Mouse (Mus musculus): Measurements from ENCODE around the gene Tma7. TPM values are rescaled to one million over a fixed set of nuclear protein-coding genes. Genes with fewer than 3 reads are reported as not detected.

The Tma7 gene
- polyA plus RNA-seq, 1 experiment from 2014 or later: 779 TPM

- Histone ChIP-seq H3K9ac (replicated peaks; ENCODE audit: low read depth, low read length) (no peak overlapping the region), H3K4me3 (ENCODE audit: low read depth, low read length) (no peak overlapping the region), H3K27me3 (ENCODE audit: control insufficient read depth, insufficient read depth, low read length) (no peaks in the 10 kb centered on the region), H3K36me3 (ENCODE audit: control insufficient read depth, insufficient read depth, low read length) (no peaks in the 10 kb centered on the region), H3K4me1 (ENCODE audit: control insufficient read depth, insufficient read depth, low read length) (0 out of 2 replicates have a peak, but pooled peaks cover 1% of the 10 kb centered on the region), H3K4me2 (ENCODE audit: low read depth, low read length) (no peak overlapping the region), H3K9me3 (ENCODE audit: control insufficient read depth, low read length) (no peaks in the 10 kb centered on the region), H3K27ac (ENCODE audit: low read depth, low read length) (no peak overlapping the region)
- WGBS: 87% methylated on average over 7 of the region's 7 CpGs
- no peak for ATAC-seq (ENCODE audit: low read depth)
Measured at GRCm38 (mm10) chr9:109049316-109049715, 33.1 kb downstream of the Tma7 start.

DNA sequence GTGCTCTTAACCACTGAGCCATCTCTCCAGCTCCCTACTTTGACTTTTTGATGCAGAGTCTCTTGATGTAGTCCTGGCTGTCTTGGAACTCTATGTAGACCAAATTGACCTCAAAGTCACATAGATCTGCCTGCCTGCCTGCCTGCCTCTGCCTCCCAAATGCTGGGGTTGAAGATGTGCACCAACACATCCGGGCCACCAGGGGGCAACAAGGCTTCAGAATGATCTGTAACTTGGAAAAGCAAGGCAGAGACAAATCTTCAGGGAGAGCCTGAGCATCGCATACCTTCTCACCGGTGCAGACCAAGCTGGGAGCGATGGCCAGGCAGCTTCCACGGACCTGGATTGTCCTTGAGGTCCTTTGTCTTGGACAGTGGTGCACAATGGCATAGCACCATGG, 36.1 kb downstream of the Tma7 start:
- no peak for ATAC-seq (ENCODE audit: low read depth)
- Histone ChIP-seq H3K4me3 (ENCODE audit: low read depth, low read length) (no peak overlapping the region), H3K27me3 (ENCODE audit: control insufficient read depth, insufficient read depth, low read length) (no peaks in the 10 kb centered on the region), H3K4me2 (ENCODE audit: low read depth, low read length) (no peak overlapping the region), H3K36me3 (ENCODE audit: control insufficient read depth, insufficient read depth, low read length) (no peaks in the 10 kb centered on the region), H3K9ac (replicated peaks; ENCODE audit: low read depth, low read length) (no peak overlapping the region), H3K9me3 (ENCODE audit: control insufficient read depth, low read length) (no peaks in the 10 kb centered on the region), H3K4me1 (ENCODE audit: control insufficient read depth, insufficient read depth, low read length) (no peaks in the 10 kb centered on the region), H3K27ac (ENCODE audit: low read depth, low read length) (no peak overlapping the region)
- 35% methylated on average over 5 of the region's 5 CpGs for WGBS

- Histone ChIP-seq H3K9me3 (ENCODE audit: control insufficient read depth, low read length) (no peaks in the 10 kb centered on the region), H3K36me3 (ENCODE audit: control insufficient read depth, insufficient read depth, low read length) (no peaks in the 10 kb centered on the region), H3K4me2 (ENCODE audit: low read depth, low read length) (no peak overlapping the region), H3K27ac (ENCODE audit: low read depth, low read length) (no peak overlapping the region), H3K4me1 (ENCODE audit: control insufficient read depth, insufficient read depth, low read length) (0 out of 2 replicates have a peak, but pooled peaks cover 5% of the 10 kb centered on the region), H3K27me3 (ENCODE audit: control insufficient read depth, insufficient read depth, low read length) (no peaks in the 10 kb centered on the region), H3K4me3 (ENCODE audit: low read depth, low read length) (no peak overlapping the region), H3K9ac (replicated peaks; ENCODE audit: low read depth, low read length) (no peak overlapping the region)
- no peak for ATAC-seq (ENCODE audit: low read depth)
- 73% methylated on average over 7 of the region's 7 CpGs for WGBS
Measured at GRCm38 (mm10) chr9:109041351-109041750, 41.0 kb downstream of the Tma7 start.

- Histone ChIP-seq H3K4me2 (ENCODE audit: low read depth, low read length) (no peak overlapping the region), H3K4me3 (ENCODE audit: low read depth, low read length) (no peak overlapping the region), H3K9me3 (ENCODE audit: control insufficient read depth, low read length) (no peaks in the 10 kb centered on the region), H3K27ac (ENCODE audit: low read depth, low read length) (no peak overlapping the region), H3K27me3 (ENCODE audit: control insufficient read depth, insufficient read depth, low read length) (no peaks in the 10 kb centered on the region), H3K36me3 (ENCODE audit: control insufficient read depth, insufficient read depth, low read length) (no peaks in the 10 kb centered on the region), H3K4me1 (ENCODE audit: control insufficient read depth, insufficient read depth, low read length) (0 out of 2 replicates have a peak, but pooled peaks cover 5% of the 10 kb centered on the region), H3K9ac (replicated peaks; ENCODE audit: low read depth, low read length) (no peak overlapping the region)
- WGBS: 78% methylated on average over 6 of the region's 6 CpGs
- ATAC-seq (ENCODE audit: low read depth): no peak
Measured at GRCm38 (mm10) chr9:109040906-109041305, 41.5 kb downstream of the Tma7 start.

DNA sequence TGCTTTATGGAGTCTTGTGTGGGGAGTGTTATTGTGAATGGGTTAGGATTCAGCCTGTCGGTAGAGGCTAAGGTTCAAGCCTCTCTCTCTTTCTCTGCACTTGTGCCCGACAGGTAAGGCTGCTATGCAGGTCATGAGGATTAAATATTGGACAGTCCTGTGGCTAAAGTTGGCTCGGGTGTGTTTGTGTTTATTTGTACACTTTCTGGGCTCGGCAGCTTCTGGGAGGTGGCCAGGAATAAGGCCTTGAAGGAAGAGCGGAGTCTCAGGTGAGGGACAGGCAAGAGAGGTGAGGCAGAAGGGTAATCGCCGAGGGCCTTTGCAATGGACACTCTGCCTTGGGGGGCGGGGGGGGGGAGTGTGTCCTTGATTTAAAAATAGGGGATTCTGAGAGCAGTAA, 42.2 kb downstream of the Tma7 start:
- Histone ChIP-seq H3K4me1 (ENCODE audit: control insufficient read depth, insufficient read depth, low read length) (0 out of 2 replicates have a peak, but pooled peaks cover 5% of the 10 kb centered on the region), H3K9me3 (ENCODE audit: control insufficient read depth, low read length) (no peaks in the 10 kb centered on the region), H3K4me2 (ENCODE audit: low read depth, low read length) (no peak overlapping the region), H3K27me3 (ENCODE audit: control insufficient read depth, insufficient read depth, low read length) (no peaks in the 10 kb centered on the region), H3K36me3 (ENCODE audit: control insufficient read depth, insufficient read depth, low read length) (no peaks in the 10 kb centered on the region), H3K4me3 (ENCODE audit: low read depth, low read length) (no peak overlapping the region), H3K27ac (ENCODE audit: low read depth, low read length) (no peak overlapping the region), H3K9ac (replicated peaks; ENCODE audit: low read depth, low read length) (no peak overlapping the region)
- no peak for ATAC-seq (ENCODE audit: low read depth)
- WGBS: 91% methylated on average over 8 of the region's 8 CpGs

GRCm38 (mm10) chr9:109039681-109040080, 42.7 kb downstream of the Tma7 start:
- Histone ChIP-seq H3K4me3 (ENCODE audit: low read depth, low read length) (no peak overlapping the region), H3K4me1 (ENCODE audit: control insufficient read depth, insufficient read depth, low read length) (0 out of 2 replicates have a peak, but pooled peaks cover 5% of the 10 kb centered on the region), H3K27me3 (ENCODE audit: control insufficient read depth, insufficient read depth, low read length) (no peaks in the 10 kb centered on the region), H3K36me3 (ENCODE audit: control insufficient read depth, insufficient read depth, low read length) (no peaks in the 10 kb centered on the region), H3K27ac (ENCODE audit: low read depth, low read length) (no peak overlapping the region), H3K4me2 (ENCODE audit: low read depth, low read length) (no peak overlapping the region), H3K9me3 (ENCODE audit: control insufficient read depth, low read length) (no peaks in the 10 kb centered on the region), H3K9ac (replicated peaks; ENCODE audit: low read depth, low read length) (no peak overlapping the region)
- 91% methylated on average over 4 of the region's 4 CpGs for WGBS
- ATAC-seq (ENCODE audit: low read depth): no peak

- no peak overlapping the region for H3K27ac ChIP-seq (ENCODE audit: low read depth, low read length)
- H3K36me3 ChIP-seq (ENCODE audit: control insufficient read depth, insufficient read depth, low read length): no peaks in the 10 kb centered on the region
- H3K4me3 ChIP-seq (ENCODE audit: low read depth, low read length): peak overlapping the region; percentile 52
- no peaks in the 10 kb centered on the region for H3K9me3 ChIP-seq (ENCODE audit: control insufficient read depth, low read length)
- ATAC-seq (ENCODE audit: low read depth): peak; percentile 41
- peak overlapping the region; percentile 76 for H3K4me2 ChIP-seq (ENCODE audit: low read depth, low read length)
- 0 out of 2 replicates have a peak, but pooled peaks cover 5% of the 10 kb centered on the region for H3K4me1 ChIP-seq (ENCODE audit: control insufficient read depth, insufficient read depth, low read length)
- peak overlapping the region; percentile 56 for H3K9ac ChIP-seq (replicated peaks; ENCODE audit: low read depth, low read length)
- WGBS: 14% methylated on average over 8 of the region's 8 CpGs
- H3K27me3 ChIP-seq (ENCODE audit: control insufficient read depth, insufficient read depth, low read length): no peaks in the 10 kb centered on the region
Measured at GRCm38 (mm10) chr9:109038901-109039364, 43.5 kb downstream of the Tma7 start.

DNA sequence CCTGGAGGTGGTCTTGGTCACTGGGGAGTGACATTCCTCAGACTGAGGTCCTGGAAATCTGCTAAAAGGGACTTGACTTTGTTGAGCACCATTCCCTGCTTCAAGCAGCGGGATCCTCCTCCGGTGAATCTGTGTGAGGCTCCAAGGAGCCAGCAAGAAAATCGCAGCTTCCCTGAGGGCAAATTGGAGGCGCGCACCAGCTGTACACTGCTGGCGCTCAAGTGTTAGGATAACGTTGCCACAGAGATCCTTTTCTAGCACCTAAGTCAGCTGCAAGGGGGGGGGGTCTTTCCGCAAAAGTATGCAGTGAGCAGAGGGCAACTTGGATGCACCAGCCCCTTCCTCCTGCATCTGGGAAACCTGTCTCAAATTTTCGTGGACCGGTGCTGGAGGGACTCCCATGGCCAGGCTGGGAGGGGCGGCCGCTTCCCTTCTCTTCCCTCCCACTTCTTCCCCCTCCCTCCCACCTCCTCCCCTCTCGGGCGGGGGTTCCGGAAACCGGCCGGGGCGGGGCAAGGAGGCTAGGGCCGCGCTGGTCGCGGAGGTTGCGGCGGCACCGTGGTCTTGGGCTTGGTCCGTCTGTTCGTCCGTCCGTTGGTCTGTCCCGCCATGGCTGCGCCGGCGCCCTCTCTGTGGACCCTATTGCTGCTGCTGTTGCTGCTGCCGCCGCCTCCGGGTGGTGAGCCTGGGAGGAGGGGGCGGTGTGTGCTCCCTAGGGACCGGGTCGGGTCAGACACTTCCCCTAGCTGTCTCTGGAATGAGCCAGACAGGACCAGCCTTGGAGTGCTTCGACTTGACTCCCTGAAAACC, 44.1 kb downstream of the Tma7 start, which contains the start of gene Shisa5:
Gene Shisa5, plus strand, starts transcription at position 480 of the 810 bp plus-strand sequence.
- H3K9me3 ChIP-seq (ENCODE audit: control insufficient read depth, low read length): no peaks in the 10 kb centered on the region
- ATAC-seq (ENCODE audit: low read depth): peak; percentile 79
- peak within 1 kb of the TSS; percentile 56 for H3K9ac ChIP-seq (replicated peaks; ENCODE audit: low read depth, low read length)
- H3K4me2 ChIP-seq (ENCODE audit: low read depth, low read length): peak within 1 kb of the TSS; percentile 76
- peak within 1 kb of the TSS; percentile 52 for H3K4me3 ChIP-seq (ENCODE audit: low read depth, low read length)
- WGBS: under 1% methylated on average over 37 of the region's 40 CpGs
- no peaks in the 10 kb centered on the region for H3K27me3 ChIP-seq (ENCODE audit: control insufficient read depth, insufficient read depth, low read length)
- H3K36me3 ChIP-seq (ENCODE audit: control insufficient read depth, insufficient read depth, low read length): no peaks in the 10 kb centered on the region
- H3K4me1 ChIP-seq (ENCODE audit: control insufficient read depth, insufficient read depth, low read length): 0 out of 2 replicates have a peak, but pooled peaks cover 5% of the 10 kb centered on the region
- H3K27ac ChIP-seq (ENCODE audit: low read depth, low read length): no peak within 1 kb of the TSS

- no peak for ATAC-seq (ENCODE audit: low read depth)
Measured at GRCm38 (mm10) chr9:109032435-109032834, 50.0 kb downstream of the Tma7 start.

More at GRCm38 (mm10) chr9:109032435-109032834, 50.0 kb downstream of the Tma7 start:
- Histone ChIP-seq H3K9me3 (ENCODE audit: control insufficient read depth, low read length) (no peaks in the 10 kb centered on the region), H3K4me2 (ENCODE audit: low read depth, low read length) (no peak overlapping the region), H3K4me1 (ENCODE audit: control insufficient read depth, insufficient read depth, low read length) (no peaks in the 10 kb centered on the region), H3K36me3 (ENCODE audit: control insufficient read depth, insufficient read depth, low read length) (peaks cover 3% of the 10 kb centered on the region; the same call in 1 of the 2 replicates), H3K9ac (replicated peaks; ENCODE audit: low read depth, low read length) (no peak overlapping the region), H3K27me3 (ENCODE audit: control insufficient read depth, insufficient read depth, low read length) (no peaks in the 10 kb centered on the region), H3K4me3 (ENCODE audit: low read depth, low read length) (no peak overlapping the region), H3K27ac (ENCODE audit: low read depth, low read length) (no peak overlapping the region)
- 87% methylated on average over 6 of the region's 6 CpGs for WGBS
